Mouse (Mus musculus) gastrocnemius, postnatal 10 days (tissue): ENCODE data around the gene Cercam. TPM values are rescaled to one million over a fixed set of nuclear protein-coding genes. Genes with fewer than 3 reads are reported as not detected.
"Not testable (repeated sequence)": the region's sequence is repeated elsewhere in the genome, so short reads cannot be mapped to it uniquely, and the experiment has no call there.

Source experiments
- DNase-seq: peaks from one replicate; pipeline ENCODE4 v3.0.0; 2021; ENCODE audit warnings: mixed read lengths
- microRNA-seq, 2 experiments: library from miRNA; unstranded; fragments of <30 nt; microRNA quantifications; one replicate each; pipeline ENCODE4 v1.2.0; 2021
- total RNA-seq, 2 experiments: library from RNA; stranded (reverse); gene quantifications; 2 replicates each; pipeline ENCODE4 v1.2.3; 2021

The Cercam gene
- total RNA-seq, 2 experiments from 2014 or later = 28.3 to 39.0 TPM

DNA sequence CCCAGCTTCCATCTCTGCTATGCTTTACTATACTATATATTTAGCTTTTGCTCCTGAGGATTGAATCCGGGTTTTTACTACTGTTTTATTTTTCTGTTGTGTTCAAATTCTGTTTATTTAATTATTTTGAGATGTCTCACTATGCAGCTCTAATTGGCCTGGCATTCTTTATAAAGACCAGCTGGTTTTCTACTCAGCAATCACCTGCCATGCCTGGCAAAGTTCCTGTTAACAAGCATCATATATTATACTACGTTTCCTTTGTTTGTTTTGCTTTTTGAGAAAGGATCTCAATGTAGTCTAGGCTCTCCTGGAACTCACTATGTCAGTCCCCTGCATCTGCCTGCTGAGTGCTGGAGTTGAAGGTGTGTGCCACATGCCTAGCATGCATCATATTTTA, 28.4 kb downstream of the Cercam start:
- no peak for DNase-seq

DNA sequence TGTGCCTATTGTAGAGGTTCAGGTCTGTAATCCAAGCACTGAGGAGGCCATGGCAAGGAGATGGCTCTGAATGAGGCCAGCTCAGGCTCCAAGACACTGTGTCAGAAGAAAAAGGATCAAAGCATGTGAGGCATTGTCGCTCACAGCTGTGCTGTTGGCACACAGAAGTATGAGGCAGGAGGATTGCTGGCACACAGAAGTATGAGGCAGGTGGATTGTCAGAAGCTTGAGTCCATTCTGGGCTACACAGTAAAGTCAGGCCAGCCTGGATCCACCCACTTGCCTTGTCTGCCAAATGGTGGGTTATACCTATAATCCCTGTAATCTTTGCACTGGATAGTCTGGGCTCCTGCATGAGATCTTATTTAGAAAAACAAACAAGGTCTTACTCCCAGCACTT, 29.1 kb downstream of the Cercam start:
- DNase-seq = no peak

DNA sequence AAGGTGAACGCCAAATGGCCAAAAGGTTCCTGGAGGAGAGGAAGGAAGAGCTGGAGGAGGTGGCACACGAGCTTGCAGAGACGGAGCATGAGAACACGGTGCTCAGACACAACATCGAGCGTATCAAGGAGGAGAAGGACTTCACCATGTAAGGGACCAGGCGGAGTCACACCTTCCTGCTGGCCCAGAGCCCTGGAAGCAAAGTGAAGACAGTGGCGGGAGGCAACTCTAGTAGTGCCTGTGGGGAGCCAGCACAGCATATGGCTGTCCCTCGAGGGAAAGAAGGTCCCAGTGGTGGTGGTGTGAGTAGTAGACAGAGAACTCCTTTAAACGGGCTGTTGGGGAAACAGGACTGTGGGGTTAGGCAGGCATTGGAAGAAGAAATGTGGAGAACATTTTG, 33.2 kb downstream of the Cercam start:
- no peak for DNase-seq

DNA sequence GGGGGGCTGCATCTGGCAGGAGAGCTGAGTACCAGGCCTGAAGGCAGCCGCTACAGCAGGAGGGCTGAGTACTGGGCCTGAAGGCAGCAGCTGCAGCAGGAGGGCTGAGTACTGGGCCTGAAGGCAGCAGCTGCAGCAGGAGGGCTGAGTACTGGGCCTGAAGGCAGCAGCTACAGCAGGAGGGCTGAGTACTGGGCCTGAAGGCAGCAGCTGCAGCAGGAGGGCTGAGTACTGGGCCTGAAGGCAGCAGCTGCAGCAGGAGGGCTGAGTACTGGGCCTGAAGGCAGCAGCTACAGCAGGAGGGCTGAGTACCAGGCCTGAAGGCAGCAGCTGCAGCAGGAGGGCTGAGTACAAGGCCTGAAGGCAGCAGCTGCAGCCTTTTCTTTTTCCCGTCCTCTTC, 39.2 kb downstream of the Cercam start:
- DNase-seq = not testable (repeated sequence)

DNA sequence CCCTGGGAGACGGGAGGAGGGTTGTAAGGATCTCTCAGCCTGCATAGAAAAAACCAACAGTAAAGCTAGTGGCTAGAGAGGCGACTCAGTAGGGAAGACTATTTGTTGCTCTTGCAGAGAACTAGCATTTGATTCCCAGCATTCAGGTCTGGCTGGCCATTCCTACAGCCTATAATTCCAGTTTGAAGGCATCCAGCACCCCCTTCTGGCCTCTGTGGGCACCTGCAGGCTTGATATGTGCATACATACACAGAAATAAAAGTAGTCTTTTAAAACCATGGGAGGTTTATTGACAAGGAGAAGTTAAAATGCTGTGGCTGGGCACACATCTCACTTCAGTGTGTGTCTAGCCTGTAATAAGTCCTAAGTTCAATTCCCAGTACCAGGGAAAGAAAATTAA, 41.1 kb downstream of the Cercam start:
- DNase-seq = no peak

DNA sequence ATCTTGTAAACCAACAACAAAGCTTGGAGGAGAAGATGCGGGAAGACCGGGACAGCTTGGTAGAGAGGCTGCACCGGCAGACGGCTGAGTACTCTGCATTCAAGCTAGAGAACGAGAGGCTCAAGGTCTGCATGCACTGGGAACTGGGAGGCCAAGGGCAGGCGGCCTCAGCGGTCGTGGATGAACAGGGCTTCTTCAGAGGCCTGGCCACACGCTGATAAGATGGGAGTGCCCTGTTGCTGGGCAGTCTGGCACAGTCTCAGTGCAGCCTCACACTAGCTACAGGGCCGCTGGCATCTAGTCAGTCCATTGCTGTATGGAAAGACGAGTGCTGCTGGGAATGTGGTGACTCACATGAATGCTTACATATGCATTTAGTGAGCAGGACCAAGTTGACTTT, 48.7 kb downstream of the Cercam start:
- no peak for DNase-seq

DNA sequence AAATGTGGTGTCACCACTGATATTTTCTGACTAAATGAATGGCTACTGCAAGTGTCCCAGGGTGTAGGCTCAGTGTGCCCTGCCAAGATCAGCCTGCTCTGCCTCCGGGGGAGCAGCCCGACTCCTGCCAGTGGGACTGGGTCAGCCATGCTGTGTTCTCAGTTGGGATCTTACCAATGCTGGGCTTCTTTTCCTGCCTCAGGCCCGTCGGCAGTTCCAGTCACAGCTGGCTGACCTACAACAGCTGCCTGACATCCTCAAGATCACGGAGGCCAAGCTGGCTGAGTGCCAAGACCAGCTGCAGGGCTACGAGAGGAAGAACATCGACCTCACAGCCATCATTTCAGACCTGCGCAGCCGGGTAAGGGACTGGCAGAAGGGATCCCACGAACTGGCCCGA, 53.0 kb downstream of the Cercam start:
- peak; percentile 89 for DNase-seq

DNA sequence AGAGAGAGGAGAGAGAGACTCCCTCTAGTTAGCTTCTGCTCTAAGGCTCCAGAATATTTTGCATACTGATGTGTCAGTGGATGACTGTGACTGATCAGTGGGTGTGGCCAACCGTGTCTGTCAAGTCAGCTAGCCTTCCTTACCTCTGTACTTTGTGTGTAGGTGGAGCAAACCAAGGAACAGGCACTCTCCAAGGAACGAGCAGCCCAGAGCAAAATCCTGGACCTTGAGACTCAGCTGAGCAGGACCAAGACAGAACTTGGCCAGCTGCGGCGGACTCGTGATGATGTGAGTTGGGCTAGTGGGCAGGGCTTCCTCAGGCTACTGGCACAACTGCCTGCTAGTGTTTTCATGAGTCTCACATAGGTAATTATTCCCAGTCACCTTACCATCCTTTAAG, 57.6 kb downstream of the Cercam start:
- no peak for DNase-seq

DNA sequence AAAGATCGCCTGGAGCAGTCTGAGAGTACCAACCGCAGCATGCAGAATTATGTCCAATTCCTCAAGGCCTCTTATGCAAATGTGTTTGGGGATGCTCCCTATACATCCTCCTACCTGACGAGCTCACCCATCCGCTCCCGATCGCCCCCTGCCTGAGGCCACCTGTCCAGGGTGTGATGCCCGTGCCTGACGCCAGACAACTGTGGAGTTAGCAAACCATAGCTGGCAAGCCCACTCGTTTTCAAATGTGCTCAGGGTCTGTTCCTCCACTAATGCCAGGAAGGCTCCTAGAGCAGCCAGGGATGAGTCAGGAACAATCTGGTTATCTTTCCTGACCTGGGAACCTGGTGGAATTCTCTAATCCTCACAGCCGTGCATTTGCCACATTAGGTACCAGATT, 61.5 kb downstream of the Cercam start:
- no peak for DNase-seq

DNA sequence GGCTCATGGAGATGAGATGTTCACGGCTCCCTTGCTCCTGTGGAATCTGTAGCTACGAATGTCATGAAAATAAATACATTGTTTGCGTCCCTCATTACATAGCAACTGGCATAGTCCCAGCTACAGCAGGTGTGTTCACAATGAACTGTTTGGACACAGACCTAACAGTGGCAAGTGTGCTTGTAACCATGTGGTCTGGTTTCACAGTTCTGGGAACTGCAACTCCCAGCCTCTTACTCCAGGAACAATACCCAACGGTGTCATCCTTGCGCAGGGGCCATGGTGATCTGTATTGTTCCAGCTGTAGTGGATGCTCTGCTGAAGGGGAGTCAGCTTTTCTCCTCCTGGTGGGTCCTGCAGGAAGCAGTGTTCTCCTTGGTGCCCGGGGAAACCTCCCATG, 62.2 kb downstream of the Cercam start:
- DNase-seq = no peak

Small RNA genes within 50 kb of the gene (microRNA-seq; reads per million reads assigned to microRNA genes)
- gene Mir219a-2 = 0 reads per million in 2 experiments
- 0 reads per million in 2 experiments for gene Mir219b

Other genes starting within 250 kb of the Cercam start
- 10 to 100 TPM; 90.9 to 92.2 TPM for gene Rapgef1, start 249.4 kb upstream of the Cercam start, total RNA-seq
- not detected for gene Gm13420, start 117.5 kb upstream of the Cercam start, total RNA-seq
- not detected for gene Gm13547, start 109.9 kb upstream of the Cercam start, total RNA-seq
- gene Coq4, start 81.7 kb upstream of the Cercam start, total RNA-seq = 1 to 10 TPM; 8.0 to 8.7 TPM
- gene Trub2, start 80.7 kb upstream of the Cercam start, total RNA-seq = 10 to 100 TPM; 24.7 to 36.5 TPM
- 10 to 100 TPM; 10.6 to 11.2 TPM for gene Slc27a4, start 66.5 kb upstream of the Cercam start, total RNA-seq
- 10 to 100 TPM; 25.4 to 28.6 TPM for gene Urm1, start 49.1 kb upstream of the Cercam start, total RNA-seq
- 10 to 100 TPM; 21.3 to 29.7 TPM for gene Odf2, start 20.1 kb downstream of the Cercam start, total RNA-seq
- gene Gle1, start 66.3 kb downstream of the Cercam start, total RNA-seq = 10 to 100 TPM; 20.9 to 21.7 TPM
- 100 to 1,000 TPM; 103 to 127 TPM for gene Sptan1, start 96.4 kb downstream of the Cercam start, total RNA-seq
- gene Wdr34, start 179.7 kb downstream of the Cercam start, total RNA-seq = 1 to 10 TPM; 4.7 to 5.4 TPM
- gene Set, start 188.2 kb downstream of the Cercam start, total RNA-seq = 100 to 1,000 TPM; 128 to 134 TPM
- gene Pkn3, start 208.5 kb downstream of the Cercam start, total RNA-seq = 1 to 10 TPM; 4.5 to 8.3 TPM
- gene Zdhhc12, start 224.5 kb downstream of the Cercam start, total RNA-seq = 1 to 10 TPM; 3.4 to 4.2 TPM